Mouse (Mus musculus): ENCODE measurements around the gene Cnnm3. TPM values are rescaled to one million over a fixed set of nuclear protein-coding genes. Genes with fewer than 3 reads are reported as not detected.

The Cnnm3 gene
- polyA plus RNA-seq, 1 experiment, result 15.2 TPM

DNA sequence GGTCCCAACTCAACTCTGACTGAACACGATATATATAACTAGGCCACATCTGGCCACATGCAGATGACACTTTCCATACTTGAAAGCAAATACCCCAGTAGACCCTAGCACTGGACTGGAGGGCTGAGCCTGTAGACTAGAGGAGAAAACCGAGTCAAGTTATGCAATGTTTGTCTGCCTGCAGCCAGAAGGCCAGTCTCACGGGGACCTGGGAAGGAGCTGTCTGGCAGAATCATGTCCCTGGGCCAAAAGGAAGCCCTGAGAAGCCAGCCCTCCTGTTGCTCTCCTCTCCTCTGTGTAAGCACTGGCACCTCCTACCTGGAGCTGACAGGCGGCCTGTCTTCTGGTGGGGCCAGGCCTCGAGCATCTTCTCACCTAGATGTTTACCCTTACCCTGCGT lies 63.7 kb downstream of the Cnnm3 start:
- DNase-seq (ENCODE audit: low spot score), result no peak

- no peak for DNase-seq (ENCODE audit: low spot score)
Observed at GRCm38 (mm10) chr1:36576991-36577675, 65.5 kb downstream of the Cnnm3 start.

Other genes with a start within 250 kb of the Cnnm3 start
- 10.2 and 12.5 TPM in 2 replicates for gene Neurl3, start 237.2 kb upstream of the Cnnm3 start, polyA plus RNA-seq (2012; rRNA removed)
- gene Arid5a, start 204.1 kb upstream of the Cnnm3 start, polyA plus RNA-seq (2012; rRNA removed), result 7.4 and 8.1 TPM in 2 replicates
- 47.3 and 48.4 TPM in 2 replicates for gene Kansl3, start 142.7 kb upstream of the Cnnm3 start, polyA plus RNA-seq (2012; rRNA removed)
- gene Fer1l5, start 139.6 kb upstream of the Cnnm3 start, polyA plus RNA-seq (2012; rRNA removed), result 0.18 and 0.19 TPM in 2 replicates
- gene Lman2l, start 66.6 kb upstream of the Cnnm3 start, polyA plus RNA-seq (2012; rRNA removed), result 17.6 and 20.3 TPM in 2 replicates
- 8.6 and 9.1 TPM in 2 replicates for gene Cnnm4, start 40.2 kb upstream of the Cnnm3 start, polyA plus RNA-seq (2012; rRNA removed)
- 21.3 and 26.1 TPM in 2 replicates for gene Ankrd23, start 25.0 kb downstream of the Cnnm3 start, polyA plus RNA-seq (2012; rRNA removed)
- gene Gm42417, start 27.6 kb downstream of the Cnnm3 start, polyA plus RNA-seq (2012; rRNA removed), result 0.12 and 0.25 TPM in 2 replicates
- 19.6 and 26.7 TPM in 2 replicates for gene Ankrd39, start 35.6 kb downstream of the Cnnm3 start, polyA plus RNA-seq (2012; rRNA removed)
- 25.6 and 30.8 TPM in 2 replicates for gene Sema4c, start 46.5 kb downstream of the Cnnm3 start, polyA plus RNA-seq (2012; rRNA removed)
- 4.3 TPM in 2 replicates for gene Fam178b, start 171.3 kb downstream of the Cnnm3 start, polyA plus RNA-seq (2012; rRNA removed)
- 400 and 450 TPM in 2 replicates for gene Cox5b, start 179.6 kb downstream of the Cnnm3 start, polyA plus RNA-seq (2012; rRNA removed)
- gene 4933424G06Rik, start 198.3 kb downstream of the Cnnm3 start, polyA plus RNA-seq (2012; rRNA removed), result 0.10 and 0.14 TPM in 2 replicates
- 116 and 141 TPM in 2 replicates for gene Actr1b, start 202.6 kb downstream of the Cnnm3 start, polyA plus RNA-seq (2012; rRNA removed)
- 1.1 and 1.2 TPM in 2 replicates for gene Zap70, start 249.9 kb downstream of the Cnnm3 start, polyA plus RNA-seq (2012; rRNA removed)

Data from urinary bladder, adult 2 months (tissue).